Mouse (Mus musculus) B cell, adult 2 months (primary cell): ENCODE results near the gene Ankle2.
A peak's percentile ranks its signal among the peaks of the same experiment; 100 is the strongest.

Experiments
- DNase-seq, 2 experiments: peaks; one replicate each; pipeline ENCODE4 v3.0.0; 2022

Ankle2 gene

GRCm38 (mm10) chr5:110285156-110285555, 54.4 kb downstream of the Ankle2 start:
- peak in 1 of 2 experiments; percentile 15 for DNase-seq

- DNase-seq, result peak; percentile 81 to 83
These were observed 55.1 kb downstream of the Ankle2 start, which contains the start of the genes Pxmp2 and Pole for GRCm38 (mm10) chr5:110285770-110286445. Pxmp2 (minus strand) TSS chr5:110286186. Pole (plus strand) TSS chr5:110286306.

DNA sequence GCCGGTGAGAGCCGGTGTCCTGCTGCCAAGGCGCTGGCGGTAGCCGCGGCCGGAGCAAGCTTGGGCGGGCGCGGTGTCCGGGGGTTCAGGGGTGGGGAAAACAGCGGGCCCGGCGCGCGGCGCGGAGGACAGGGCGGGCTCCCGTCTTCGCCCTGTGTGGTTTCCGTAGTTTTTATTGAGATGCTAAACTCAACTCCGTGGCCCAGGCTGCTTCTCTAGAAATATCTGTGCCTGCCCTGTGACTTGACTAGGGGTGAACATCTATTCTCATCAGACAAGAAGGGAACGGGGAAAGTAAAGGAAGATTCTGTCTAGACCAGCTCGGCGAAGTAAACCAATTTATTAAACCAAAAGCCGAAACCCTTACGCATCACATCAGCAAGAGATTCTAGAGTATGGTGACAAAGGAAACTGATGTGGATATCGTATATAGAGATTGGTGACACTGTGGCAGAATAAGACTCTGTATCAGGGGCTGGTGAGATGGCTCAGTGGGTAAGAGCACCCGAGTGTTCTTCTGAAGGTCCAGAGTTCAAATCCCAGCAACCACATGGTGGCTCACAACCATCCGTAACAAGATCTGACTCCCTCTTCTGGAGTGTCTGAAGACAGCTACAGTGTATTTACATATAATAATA, 55.8 kb downstream of the Ankle2 start:
- DNase-seq, result no peak

GRCm38 (mm10) chr5:110287084-110287475, 56.3 kb downstream of the Ankle2 start:
- no peak for DNase-seq

DNA sequence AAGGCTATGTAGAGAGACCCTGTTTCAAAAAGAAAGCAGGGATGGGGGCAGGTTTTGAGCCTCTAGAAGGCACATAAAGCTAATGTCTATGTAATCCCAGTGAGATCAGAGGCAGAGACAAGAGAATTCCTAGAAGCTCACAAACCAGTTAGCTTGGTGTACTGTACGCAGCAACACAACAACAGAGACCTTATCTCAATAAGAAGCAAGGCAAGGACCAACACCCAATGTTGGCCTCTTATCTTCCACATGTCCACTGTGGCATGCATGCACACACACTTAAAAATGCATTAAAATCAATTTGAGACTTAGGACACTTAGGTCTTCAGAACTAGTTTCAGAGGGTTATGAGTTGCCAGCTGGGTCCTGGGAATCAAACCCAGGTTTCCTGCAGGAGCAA, 60.8 kb downstream of the Ankle2 start:
- DNase-seq, result no peak

DNA sequence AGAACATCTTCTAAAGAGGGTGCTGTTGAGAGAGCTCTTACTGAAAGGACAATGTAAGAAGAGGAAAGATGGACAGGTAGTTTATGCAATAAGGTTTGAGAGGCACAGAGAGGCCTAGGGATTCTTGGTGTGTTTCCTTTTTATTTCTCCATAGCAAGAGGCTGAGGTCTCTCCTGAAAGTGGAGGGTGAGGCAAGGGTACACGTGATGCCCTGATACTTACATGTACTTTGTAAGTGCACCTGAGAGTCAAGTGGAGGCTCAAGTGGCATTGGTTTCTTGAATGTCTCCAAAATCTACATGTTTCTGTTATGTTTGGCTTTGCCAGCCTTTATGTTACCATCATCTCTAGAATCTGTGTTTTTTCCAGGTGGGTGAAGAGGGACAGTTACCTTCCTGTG, 65.8 kb downstream of the Ankle2 start:
- DNase-seq, result no peak

- DNase-seq, result no peak
These were observed 69.8 kb downstream of the Ankle2 start for GRCm38 (mm10) chr5:110300591-110300990.
